Mouse (Mus musculus) hindbrain, embryonic 15.5 days (tissue): Measurements from ENCODE around the gene Ndufa7. TPM values are rescaled to one million over a fixed set of nuclear protein-coding genes. Genes with fewer than 3 reads are reported as not detected.

Source experiments
- microRNA-seq: library from miRNA; unstranded; fragments of <30 nt; microRNA quantifications from one replicate; pipeline ENCODE4, GENCODE M21; 2016
- polyA plus RNA-seq: library from polyadenylated mRNA; unstranded; fragments of >200 nt; fragmentation: Nextera tagmentation; extraction: Ambion mirVana; gene quantifications from 2 replicates; pipeline ENCODE4 v1.2.1, GENCODE M21; 2015

Gene Ndufa7
- polyA plus RNA-seq, 1 experiment from 2014 or later = 496 TPM

Small RNA genes lying within 50 kb of the gene (microRNA-seq; reads per million reads assigned to microRNA genes)
- not detected for gene Gm27740

Other genes with a start within 250 kb of the Ndufa7 start
- 60.6 and 75.8 TPM in 2 replicates for gene Zfp414, start 195.5 kb upstream of the Ndufa7 start, polyA plus RNA-seq
- gene Pram1, start 186.5 kb upstream of the Ndufa7 start, polyA plus RNA-seq = 0.44 and 0.56 TPM in 2 replicates
- 179 and 192 TPM in 2 replicates for gene Hnrnpm, start 137.7 kb upstream of the Ndufa7 start, polyA plus RNA-seq
- 84.6 and 86.7 TPM in 2 replicates for gene March2, start 105.9 kb upstream of the Ndufa7 start, polyA plus RNA-seq
- gene Rab11b, start 64.0 kb upstream of the Ndufa7 start, polyA plus RNA-seq = 590 and 595 TPM in 2 replicates
- 23.2 and 23.9 TPM in 2 replicates for gene Angptl4, start 42.7 kb upstream of the Ndufa7 start, polyA plus RNA-seq
- 50.4 and 57.1 TPM in 2 replicates for gene Kank3, start 14.1 kb upstream of the Ndufa7 start, polyA plus RNA-seq
- gene Rps28, start within 50 bp of the Ndufa7 start, polyA plus RNA-seq = 474 and 594 TPM in 2 replicates
- gene Cd320, start 18.5 kb downstream of the Ndufa7 start, polyA plus RNA-seq = 54.7 and 55.3 TPM in 2 replicates
- gene Gm7029, start 49.3 kb downstream of the Ndufa7 start, polyA plus RNA-seq = not detected in 2 replicates
- 2.2 and 2.7 TPM in 2 replicates for gene Kifc1, start 66.1 kb downstream of the Ndufa7 start, polyA plus RNA-seq
- 0.26 TPM in 1 of 2 replicates, not detected in the other for gene Platr17, start 80.6 kb downstream of the Ndufa7 start, polyA plus RNA-seq
- gene Daxx, start 84.8 kb downstream of the Ndufa7 start, polyA plus RNA-seq = 50.3 and 55.9 TPM in 2 replicates
- 30.5 and 33.2 TPM in 2 replicates for gene Tapbp, start 91.3 kb downstream of the Ndufa7 start, polyA plus RNA-seq
- 17.1 TPM in 2 replicates for gene Zbtb22, start 91.3 kb downstream of the Ndufa7 start, polyA plus RNA-seq
- 55.1 and 60.1 TPM in 2 replicates for gene Rgl2, start 105.0 kb downstream of the Ndufa7 start, polyA plus RNA-seq
- gene Pfdn6, start 115.8 kb downstream of the Ndufa7 start, polyA plus RNA-seq = 172 and 185 TPM in 2 replicates
- gene Wdr46, start 116.1 kb downstream of the Ndufa7 start, polyA plus RNA-seq = 24.3 and 26.5 TPM in 2 replicates
- 12.8 and 14.1 TPM in 2 replicates for gene B3galt4, start 126.9 kb downstream of the Ndufa7 start, polyA plus RNA-seq
- 74.8 and 76.6 TPM in 2 replicates for gene Vps52, start 131.2 kb downstream of the Ndufa7 start, polyA plus RNA-seq
- gene Rps18, start 131.4 kb downstream of the Ndufa7 start, polyA plus RNA-seq = 701 and 784 TPM in 2 replicates
- gene H2-K1, start 175.8 kb downstream of the Ndufa7 start, polyA plus RNA-seq = 19.5 and 25.2 TPM in 2 replicates
- gene Ring1, start 200.1 kb downstream of the Ndufa7 start, polyA plus RNA-seq = 22.1 and 24.9 TPM in 2 replicates
- gene H2-Ke6, start 203.5 kb downstream of the Ndufa7 start, polyA plus RNA-seq = 64.8 and 71.9 TPM in 2 replicates
- 166 and 176 TPM in 2 replicates for gene Slc39a7, start 207.1 kb downstream of the Ndufa7 start, polyA plus RNA-seq
- 57.8 and 61.1 TPM in 2 replicates for gene Rxrb, start 207.2 kb downstream of the Ndufa7 start, polyA plus RNA-seq
- gene Col11a2, start 214.9 kb downstream of the Ndufa7 start, polyA plus RNA-seq = 4.5 and 5.4 TPM in 2 replicates